Mouse (Mus musculus) embryonic facial prominence, embryonic 14.5 days (tissue): ENCODE measurements around the gene Ctbs. TPM values are rescaled to one million over a fixed set of nuclear protein-coding genes. Genes with fewer than 3 reads are reported as not detected.
A peak's percentile ranks its signal among the peaks of the same experiment; 100 is the strongest.

Experiments
- ATAC-seq: fragments of 200-750 bp; cut with Nextera tagmentation; 2 replicates; pipeline ENCODE4 v1.8.0; 2017; ENCODE audit warnings: low read depth, moderate number of reproducible peaks, moderate TSS enrichment
- DNase-seq: peaks from one replicate; pipeline ENCODE4 v3.0.0-alpha.2; 2015; ENCODE audit warnings: low spot score
- H3K27ac ChIP-seq: fragments of 300-500 bp; sonication (generic); replicated peaks from 2 replicates; pipeline ENCODE4 v1.5.1; 2014; ENCODE audit warnings: low read depth, mild to moderate bottlenecking, low read length, moderate library complexity
- H3K27me3 ChIP-seq: fragments of 300-500 bp; sonication (generic); replicated peaks from 2 replicates; pipeline ENCODE4 v1.6.1; 2014; ENCODE audit warnings: low read length; ENCODE audit not compliant: control insufficient read depth, insufficient read depth
- H3K36me3 ChIP-seq: fragments of 300-500 bp; sonication (generic); 2 replicates; pipeline ENCODE4 v1.6.1; 2014; ENCODE audit warnings: low read length, mixed read lengths; ENCODE audit not compliant: control insufficient read depth, insufficient read depth
- H3K4me1 ChIP-seq: fragments of 300-500 bp; sonication (generic); 2 replicates; pipeline ENCODE4 v1.6.1; 2014; ENCODE audit warnings: antibody characterized with exemption, low read length; ENCODE audit not compliant: control insufficient read depth, insufficient read depth
- H3K4me2 ChIP-seq: fragments of 300-500 bp; sonication (generic); 2 replicates; pipeline ENCODE4 v1.6.1; 2014; ENCODE audit warnings: low read depth, mild to moderate bottlenecking, low read length, moderate library complexity, mixed read lengths
- H3K4me3 ChIP-seq: fragments of 300-500 bp; sonication (generic); 2 replicates; pipeline ENCODE4 v1.5.1; 2014; ENCODE audit warnings: low read depth, mild to moderate bottlenecking, low read length
- H3K9ac ChIP-seq: fragments of 300-500 bp; sonication (generic); 2 replicates; pipeline ENCODE4 v1.6.1; 2014; ENCODE audit warnings: low read depth, mild to moderate bottlenecking, low read length, moderate library complexity, mixed read lengths
- H3K9me3 ChIP-seq: fragments of 300-500 bp; sonication (generic); 2 replicates; pipeline ENCODE4 v1.6.1; 2016; ENCODE audit warnings: low read length; ENCODE audit not compliant: control insufficient read depth
- WGBS: fragments of 180-500 bp; shearing (Covaris S2); extraction: QIAGEN DNeasy Blood & Tissue Kit; methylation state at CpG from one replicate; pipeline ENCODE4 v1.1.7; 2014; 5-methylcytosine and 5-hydroxymethylcytosine counted together
- polyA plus RNA-seq: library from polyadenylated mRNA; unstranded; fragments of >200 nt; fragmentation: Nextera tagmentation; extraction: Ambion mirVana; gene quantifications from 2 replicates; pipeline ENCODE4 v1.2.1, GENCODE M21; 2014

Gene Ctbs
- polyA plus RNA-seq, 1 experiment from 2014 or later, result 10.5 TPM

DNA sequence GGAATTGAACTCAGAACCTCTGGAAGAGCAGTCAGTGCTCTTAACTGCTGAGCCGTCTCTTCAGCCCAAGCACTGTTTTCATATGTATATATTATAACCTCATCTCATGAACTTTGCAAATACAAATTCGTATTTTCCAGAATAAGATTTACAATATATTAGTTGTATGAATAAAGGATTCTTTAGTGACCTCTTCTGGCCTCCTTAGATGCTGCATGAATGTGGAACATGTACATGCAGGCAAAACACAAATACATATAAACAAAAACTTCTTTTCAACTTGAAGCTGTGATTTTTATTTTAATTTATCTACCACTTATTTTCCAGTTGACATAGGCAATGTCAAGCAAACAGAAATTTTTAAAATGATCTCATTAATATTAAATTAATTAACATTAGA lies 32.4 kb downstream of the Ctbs start:
- Histone ChIP-seq H3K27ac (no peak overlapping the region), H3K36me3 (0 out of 2 replicates have a peak, but pooled peaks cover 5% of the 10 kb centered on the region), H3K9me3 (no peaks in the 10 kb centered on the region), H3K9ac (no peak overlapping the region), H3K4me2 (no peak overlapping the region), H3K4me1 (no peaks in the 10 kb centered on the region), H3K27me3 (no peaks in the 10 kb centered on the region), H3K4me3 (no peak overlapping the region)
- no peak for DNase-seq
- 70% methylated on average over 2 of the region's 2 CpGs for WGBS
- ATAC-seq, result no peak

DNA sequence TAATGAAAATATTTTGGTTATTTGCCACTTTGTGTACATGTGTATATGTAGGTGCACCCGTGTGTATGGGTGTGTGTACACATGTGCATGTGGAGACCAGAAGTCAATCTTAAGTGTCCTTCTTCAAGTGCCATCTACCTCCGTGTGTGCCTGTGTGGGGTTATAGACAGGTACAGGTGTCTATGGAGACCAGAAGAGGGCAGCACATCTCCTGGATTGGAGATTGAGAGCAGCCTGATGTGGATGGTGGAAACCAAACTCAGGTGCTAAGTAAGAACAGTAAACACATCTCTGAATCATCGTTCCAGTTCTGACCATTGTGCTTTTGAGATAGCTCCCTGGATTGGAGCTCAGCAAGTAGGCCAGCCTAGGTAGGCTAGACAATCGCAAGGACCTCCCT lies 36.9 kb downstream of the Ctbs start:
- DNase-seq (no peak), ATAC-seq (no peak)
- H3K4me2 ChIP-seq, result no peak overlapping the region
- 0 out of 2 replicates have a peak, but pooled peaks cover 5% of the 10 kb centered on the region for H3K36me3 ChIP-seq
- H3K27ac ChIP-seq, result no peak overlapping the region
- no peaks in the 10 kb centered on the region for H3K27me3 ChIP-seq
- no peaks in the 10 kb centered on the region for H3K9me3 ChIP-seq
- no peak overlapping the region for H3K4me3 ChIP-seq
- no peak overlapping the region for H3K9ac ChIP-seq
- H3K4me1 ChIP-seq, result no peaks in the 10 kb centered on the region
- 82% methylated on average over 4 of the region's 4 CpGs for WGBS

DNA sequence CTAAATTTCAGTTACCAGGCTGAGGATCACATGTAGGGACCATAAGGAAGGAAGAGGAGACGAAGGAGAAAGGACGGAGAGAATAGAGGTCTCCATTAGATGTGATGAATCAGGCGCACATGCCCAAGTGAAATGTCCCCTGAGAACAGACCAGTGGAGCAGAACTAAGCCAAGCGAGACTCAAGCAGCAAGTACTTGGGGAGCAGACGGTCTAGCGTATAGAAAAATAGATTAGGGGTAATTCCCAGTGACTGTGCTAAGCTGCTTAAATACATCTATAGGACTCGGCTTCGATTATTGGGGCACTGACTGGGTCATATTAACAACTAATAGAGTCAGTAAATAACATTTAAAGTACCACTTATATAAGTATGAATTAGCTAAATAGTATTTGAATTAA lies 45.3 kb downstream of the Ctbs start:
- no peaks in the 10 kb centered on the region for H3K9me3 ChIP-seq
- no peak overlapping the region for H3K4me3 ChIP-seq
- no peak overlapping the region for H3K4me2 ChIP-seq
- ATAC-seq (no peak), DNase-seq (no peak)
- no peaks in the 10 kb centered on the region for H3K27me3 ChIP-seq
- no peak overlapping the region for H3K9ac ChIP-seq
- no peak overlapping the region for H3K27ac ChIP-seq
- H3K4me1 ChIP-seq, result 0 out of 2 replicates have a peak, but pooled peaks cover 3% of the 10 kb centered on the region
- H3K36me3 ChIP-seq, result no peaks in the 10 kb centered on the region
- WGBS, result 76% methylated on average over 8 of the region's 8 CpGs

DNA sequence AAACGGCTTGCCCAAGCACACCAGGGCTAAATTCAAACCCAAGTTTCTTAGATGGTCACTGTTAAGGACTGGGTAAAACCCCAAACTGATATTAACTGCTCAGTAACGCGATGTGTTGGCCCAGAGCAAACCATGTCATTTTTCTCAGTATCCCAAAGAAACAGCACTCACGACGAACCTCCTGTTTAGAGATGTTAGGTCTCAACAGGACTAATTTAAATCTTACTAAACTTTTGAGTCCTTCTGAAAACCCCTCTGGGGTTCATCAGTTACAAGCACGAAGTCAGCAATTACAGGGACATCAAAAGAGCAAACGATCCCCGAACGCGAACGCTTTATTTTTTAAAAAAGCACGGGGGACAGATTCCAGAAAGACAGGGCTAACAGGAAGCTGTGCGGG lies 49.4 kb downstream of the Ctbs start:
- H3K27ac ChIP-seq, result peak overlapping the region; percentile 91
- peak; percentile 44 for DNase-seq
- H3K36me3 ChIP-seq, result peaks cover 14% of the 10 kb centered on the region
- 4% methylated on average over 13 of the region's 13 CpGs for WGBS
- H3K4me3 ChIP-seq, result peak overlapping the region; percentile 67
- H3K4me1 ChIP-seq, result peaks cover 18% of the 10 kb centered on the region
- H3K9me3 ChIP-seq, result no peaks in the 10 kb centered on the region
- no peak for ATAC-seq
- H3K9ac ChIP-seq, result peak overlapping the region; percentile 87
- H3K4me2 ChIP-seq, result peak overlapping the region; percentile 72
- H3K27me3 ChIP-seq, result no peaks in the 10 kb centered on the region

DNA sequence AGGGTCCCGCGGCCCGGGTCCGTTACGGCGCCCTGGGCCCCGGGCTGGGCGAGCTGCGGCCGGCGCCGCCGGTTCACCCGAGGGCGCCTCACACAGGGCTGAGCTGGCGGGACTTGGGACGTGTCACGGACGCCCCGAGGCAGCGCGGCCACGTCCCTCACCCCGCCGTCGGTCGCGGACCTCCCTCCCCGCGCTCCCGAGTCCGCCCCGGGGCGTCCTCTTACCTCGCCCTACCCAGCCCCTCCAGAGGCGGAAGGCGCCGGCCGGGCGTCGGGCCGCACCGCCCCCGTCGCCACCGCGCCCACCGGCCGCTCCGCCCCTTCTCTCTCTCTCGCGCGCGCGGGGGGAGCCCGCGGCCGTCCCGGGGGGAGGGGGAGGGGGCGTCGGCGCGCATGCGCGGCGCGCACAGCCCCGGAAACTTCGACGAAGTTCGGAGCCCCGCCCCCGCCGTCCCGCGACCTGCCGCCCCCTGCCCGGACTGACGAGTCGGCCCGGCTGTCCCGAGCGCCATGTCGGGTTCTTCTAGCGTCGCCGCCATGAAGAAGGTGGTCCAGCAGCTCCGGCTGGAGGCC lies 49.9 kb downstream of the Ctbs start, which contains the start of the genes Spata1 and Gng5:
Spata1 (minus strand) TSS at position 323 of the 572 bp plus-strand sequence.
Gng5 (plus strand) TSS at position 377 of the 572 bp plus-strand sequence.
- WGBS, result no CpG with 5 or more reads among the region's 88 CpGs

DNA sequence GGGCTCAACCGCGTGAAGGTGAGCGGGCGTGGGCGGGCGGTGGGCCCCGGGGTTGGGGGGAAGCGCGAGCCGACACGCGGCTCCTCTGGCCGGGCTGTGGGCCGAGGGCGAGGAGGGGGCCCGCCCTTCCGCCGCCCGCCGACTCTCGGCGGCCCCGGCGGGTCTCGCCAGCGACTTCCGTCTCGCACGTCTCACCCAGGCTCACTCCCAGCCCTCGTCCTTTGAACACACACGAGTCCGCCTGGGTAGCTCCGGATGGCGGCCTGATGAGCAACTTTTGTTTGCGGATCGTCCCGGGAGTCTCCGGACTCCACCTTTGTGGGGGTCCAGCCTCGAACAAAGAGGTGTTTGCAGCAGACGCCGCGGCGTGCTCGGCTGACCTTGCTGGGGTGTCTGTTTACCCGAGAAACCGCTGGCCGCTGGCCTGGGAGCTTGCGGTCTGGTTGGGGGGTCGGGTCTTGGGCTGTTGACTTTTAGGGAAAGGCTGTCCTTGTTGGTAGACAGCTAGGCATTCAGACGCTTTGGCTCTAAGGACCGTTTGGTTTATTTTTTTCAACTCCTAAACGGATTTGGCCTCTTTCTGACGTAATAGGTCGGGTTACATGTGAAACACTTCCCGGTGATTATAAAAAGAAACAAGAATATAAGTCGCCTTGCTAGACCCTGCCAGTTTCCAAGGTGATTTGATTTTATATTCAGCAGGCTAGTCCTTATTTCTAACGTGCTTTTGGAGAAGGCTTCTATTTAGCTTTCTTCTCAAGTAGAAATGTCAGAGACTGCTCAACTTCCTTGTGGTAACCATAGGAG lies 50.6 kb downstream of the Ctbs start:
- Histone ChIP-seq H3K36me3 (peaks cover 21% of the 10 kb centered on the region), H3K27me3 (no peaks in the 10 kb centered on the region), H3K27ac (peak overlapping the region; percentile 93), H3K4me2 (peak overlapping the region; percentile 72), H3K9me3 (no peaks in the 10 kb centered on the region), H3K4me3 (peak overlapping the region; percentile 67), H3K9ac (peak overlapping the region; percentile 87), H3K4me1 (peaks cover 18% of the 10 kb centered on the region)
- DNase-seq, result peak; percentile 71
- under 1% methylated on average over 36 of the region's 57 CpGs for WGBS
- ATAC-seq, result peak; percentile 81

More for the DNA sequence above, 49.9 kb downstream of the Ctbs start, which contains the start of the genes Spata1 and Gng5:
- no peaks in the 10 kb centered on the region for H3K27me3 ChIP-seq
- H3K36me3 ChIP-seq, result peaks cover 17% of the 10 kb centered on the region
- no peaks in the 10 kb centered on the region for H3K9me3 ChIP-seq
- peak within 1 kb of the TSS; percentile 87 for H3K9ac ChIP-seq
- peak within 1 kb of the TSS; percentile 72 for H3K4me2 ChIP-seq
- peak within 1 kb of the TSS; percentile 67 for H3K4me3 ChIP-seq
- H3K4me1 ChIP-seq, result peaks cover 18% of the 10 kb centered on the region
- H3K27ac ChIP-seq, result peak within 1 kb of the TSS; percentile 93
- ATAC-seq, result peak; percentile 94
- peak; percentile 94 for DNase-seq

- 5% methylated on average over 5 of the region's 5 CpGs for WGBS
- Histone ChIP-seq H3K27me3 (no peaks in the 10 kb centered on the region), H3K9ac (peak overlapping the region; percentile 87), H3K9me3 (no peaks in the 10 kb centered on the region), H3K4me2 (peak overlapping the region; percentile 72), H3K36me3 (peaks cover 27% of the 10 kb centered on the region), H3K27ac (peak overlapping the region; percentile 93), H3K4me3 (peak overlapping the region; percentile 67), H3K4me1 (peaks cover 18% of the 10 kb centered on the region)
- DNase-seq, result no peak
- no peak for ATAC-seq
Observed at GRCm38 (mm10) chr3:146500810-146501201, 51.2 kb downstream of the Ctbs start.

- ATAC-seq (no peak), DNase-seq (no peak)
- Histone ChIP-seq H3K4me1 (peaks cover 18% of the 10 kb centered on the region), H3K36me3 (peaks cover 34% of the 10 kb centered on the region), H3K27ac (no peak overlapping the region), H3K4me2 (peak overlapping the region; percentile 72), H3K27me3 (no peaks in the 10 kb centered on the region), H3K9me3 (no peaks in the 10 kb centered on the region), H3K9ac (peak overlapping the region; percentile 87), H3K4me3 (peak overlapping the region; percentile 67)
- WGBS, result 51% methylated on average over 5 of the region's 5 CpGs
Observed at GRCm38 (mm10) chr3:146501601-146502123, 52.1 kb downstream of the Ctbs start.
